Mouse (Mus musculus) small intestine, adult 2 months (tissue): ENCODE results near the gene Hist1h4a.

Experiments used
- CTCF ChIP-seq: fragments of 200-500 bp; IDR thresholded peaks from 2 replicates; pipeline ENCODE4 v1.5.1; 2012; ENCODE audit warnings: low read depth, mild to moderate bottlenecking, control low read depth, inconsistent platforms, low read length, moderate library complexity, mixed read lengths; ENCODE audit not compliant: insufficient replicate concordance, insufficient read length; ENCODE audit errors: extremely low read depth
- POLR2A ChIP-seq: fragments of 200-500 bp; IDR thresholded peaks from 2 replicates; pipeline ENCODE4 v1.6.1; 2012; ENCODE audit warnings: low read depth, mild to moderate bottlenecking, control low read depth, inconsistent platforms, low read length, moderate library complexity

- no peak for TF ChIP-seq CTCF
- TF ChIP-seq POLR2A, result no peak
Measured at GRCm38 (mm10) chr13:23753314-23754078, 7.5 kb downstream of the Hist1h4a start.
